Mouse (Mus musculus) forebrain, embryonic 13.5 days (tissue): ENCODE measurements around the gene Cd248. TPM values are rescaled to one million over a fixed set of nuclear protein-coding genes. Genes with fewer than 3 reads are reported as not detected.

Experiments used
- ATAC-seq: fragments of 200-750 bp; cut with Nextera tagmentation; 2 replicates; pipeline ENCODE4 v1.8.0; 2017
- H3K27ac ChIP-seq: fragments of 300-500 bp; sonication (generic); 2 replicates; pipeline ENCODE4 v1.5.1; 2015; ENCODE audit warnings: inconsistent platforms, mild to moderate bottlenecking, moderate library complexity
- H3K27me3 ChIP-seq: fragments of 300-500 bp; sonication (generic); 2 replicates; pipeline ENCODE4 v1.6.1; 2015; ENCODE audit warnings: mild to moderate bottlenecking, inconsistent platforms
- H3K36me3 ChIP-seq: fragments of 300-500 bp; sonication (generic); 2 replicates; pipeline ENCODE4 v1.6.1; 2015; ENCODE audit warnings: mild to moderate bottlenecking, inconsistent platforms; ENCODE audit not compliant: poor library complexity, severe bottlenecking
- H3K4me1 ChIP-seq: fragments of 300-500 bp; sonication (generic); 2 replicates; pipeline ENCODE4 v1.6.1; 2015; ENCODE audit warnings: inconsistent platforms
- H3K4me2 ChIP-seq: fragments of 300-500 bp; sonication (generic); 2 replicates; pipeline ENCODE4 v1.6.1; 2015; ENCODE audit warnings: inconsistent platforms, mild to moderate bottlenecking, moderate library complexity
- H3K4me3 ChIP-seq: fragments of 300-500 bp; sonication (generic); 2 replicates; pipeline ENCODE4 v1.5.1; 2015; ENCODE audit warnings: mild to moderate bottlenecking, inconsistent platforms
- H3K9ac ChIP-seq: fragments of 300-500 bp; sonication (generic); 2 replicates; pipeline ENCODE4 v1.6.1; 2015; ENCODE audit warnings: mild to moderate bottlenecking, inconsistent platforms
- H3K9me3 ChIP-seq: fragments of 300-500 bp; sonication (generic); replicated peaks from 2 replicates; pipeline ENCODE4 v1.6.1; 2016; ENCODE audit warnings: inconsistent platforms
- WGBS: fragments of 180-500 bp; shearing (Covaris S2); methylation state at CpG from one replicate; pipeline ENCODE4 v1.1.7; 2015; 5-methylcytosine and 5-hydroxymethylcytosine counted together
- polyA plus RNA-seq: library from polyadenylated mRNA; unstranded; fragments of >200 nt; fragmentation: Nextera tagmentation; extraction: Ambion mirVana; gene quantifications from 2 replicates; pipeline ENCODE4 v1.2.1, GENCODE M21; 2015

The Cd248 gene
- polyA plus RNA-seq, 1 experiment from 2014 or later = 7.0 TPM

- peak within 1 kb of the TSS; percentile 86 for H3K27ac ChIP-seq
- H3K4me2 ChIP-seq = peak within 1 kb of the TSS; percentile 71
- peak within 1 kb of the TSS; percentile 61 for H3K4me3 ChIP-seq
- H3K9me3 ChIP-seq = no peaks in the 10 kb centered on the region
- no peaks in the 10 kb centered on the region for H3K27me3 ChIP-seq
- ATAC-seq = peak; percentile 68
- 4% methylated on average over 44 of the region's 48 CpGs for WGBS
- peaks cover 49% of the 10 kb centered on the region for H3K36me3 ChIP-seq
- peaks cover 58% of the 10 kb centered on the region for H3K4me1 ChIP-seq
- peak within 1 kb of the TSS; percentile 83 for H3K9ac ChIP-seq
Observed at GRCm38 (mm10) chr19:5098363-5099143, 30.7 kb downstream of the Cd248 start, which contains the start of gene Cnih2. TSS of gene Cnih2 (minus strand) at chr19:5098521.

- Histone ChIP-seq H3K9ac (peak overlapping the region; percentile 93), H3K27ac (peak overlapping the region; percentile 91), H3K36me3 (peaks cover 73% of the 10 kb centered on the region), H3K4me3 (peak overlapping the region; percentile 77), H3K9me3 (no peaks in the 10 kb centered on the region), H3K4me1 (peaks cover 21% of the 10 kb centered on the region), H3K27me3 (no peaks in the 10 kb centered on the region), H3K4me2 (peak overlapping the region; percentile 87)
- no peak for ATAC-seq
- WGBS = 21% methylated on average over 9 of the region's 9 CpGs
Observed at GRCm38 (mm10) chr19:5106074-5106473, 38.2 kb downstream of the Cd248 start.

DNA sequence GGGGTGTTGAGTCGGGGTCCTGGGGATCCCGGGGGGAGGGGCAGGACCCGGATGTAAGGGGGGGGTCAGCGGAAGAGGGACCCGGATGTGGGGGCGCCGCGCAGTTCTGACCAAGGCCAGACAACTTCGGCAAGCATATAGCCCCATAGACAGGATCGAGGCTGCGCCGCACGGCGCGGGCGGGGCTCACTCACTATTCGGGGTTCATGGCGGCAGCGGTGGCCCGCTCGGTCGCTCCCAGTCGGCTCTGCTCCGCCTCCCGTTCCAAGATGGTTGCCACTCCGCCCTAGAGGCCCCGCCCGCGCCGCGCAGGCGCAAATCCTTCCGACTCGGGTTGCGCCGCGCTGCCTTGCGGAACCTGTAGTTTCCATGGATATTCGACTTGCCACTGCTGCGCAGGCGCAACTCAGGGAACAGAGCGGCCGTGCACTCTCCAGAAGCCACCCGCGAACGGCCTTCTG is 38.9 kb downstream of the Cd248 start, which contains the start of gene Rab1b:
Gene Rab1b (minus strand): TSS at position 342 of the 461 bp plus-strand sequence.
- peaks cover 73% of the 10 kb centered on the region for H3K36me3 ChIP-seq

DNA sequence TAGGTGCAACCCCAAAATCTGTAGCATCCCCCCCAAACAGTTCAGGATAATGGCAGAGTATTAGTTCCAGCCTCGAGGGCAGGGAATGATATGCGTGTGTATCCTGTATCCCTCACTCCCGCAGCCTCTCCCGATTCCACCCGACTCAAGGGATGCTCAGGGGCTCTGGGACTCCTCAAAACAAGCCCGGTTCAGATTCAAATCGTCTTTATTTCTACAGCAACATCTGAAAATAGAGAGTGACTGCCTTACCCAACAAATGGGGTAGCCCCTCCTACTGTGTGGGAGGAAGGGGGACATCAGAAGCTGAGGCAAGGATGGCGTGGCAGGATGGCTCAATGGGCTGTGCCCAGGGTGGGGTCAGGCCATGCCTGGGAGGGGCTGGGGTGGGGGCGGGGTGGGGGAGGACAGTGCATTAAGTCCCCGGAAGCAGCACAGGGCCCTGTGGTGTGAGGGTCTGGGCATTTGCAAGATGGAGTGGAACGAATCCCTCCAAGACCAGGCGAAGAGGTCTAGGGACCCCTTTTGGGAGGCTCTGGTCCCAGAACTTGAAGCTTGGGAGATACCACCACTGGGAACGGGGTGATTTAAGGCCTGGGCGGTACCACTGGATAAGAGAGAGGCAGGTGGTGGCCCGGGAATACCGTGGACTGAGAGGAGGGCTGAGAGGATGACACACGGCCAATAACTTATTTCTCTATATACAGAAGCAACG is 39.8 kb downstream of the Cd248 start:
- Histone ChIP-seq H3K4me1 (peaks cover 21% of the 10 kb centered on the region), H3K4me2 (peak overlapping the region; percentile 87; the same call in 1 of the 2 replicates), H3K4me3 (no peak overlapping the region), H3K36me3 (peaks cover 73% of the 10 kb centered on the region), H3K27ac (no peak overlapping the region), H3K9me3 (no peaks in the 10 kb centered on the region), H3K9ac (peak overlapping the region; percentile 12; the same call in 1 of the 2 replicates), H3K27me3 (no peaks in the 10 kb centered on the region)
- 78% methylated on average over 18 of the region's 18 CpGs for WGBS
- peak; percentile 5; the same call in 1 of the 2 replicates for ATAC-seq

More for the DNA sequence above, 38.9 kb downstream of the Cd248 start, which contains the start of gene Rab1b:
- peak; percentile 97 for ATAC-seq
- Histone ChIP-seq H3K27ac (peak within 1 kb of the TSS; percentile 91), H3K4me1 (peaks cover 21% of the 10 kb centered on the region), H3K4me2 (peak within 1 kb of the TSS; percentile 87), H3K27me3 (no peaks in the 10 kb centered on the region), H3K4me3 (peak within 1 kb of the TSS; percentile 77), H3K9me3 (no peaks in the 10 kb centered on the region), H3K9ac (peak within 1 kb of the TSS; percentile 93)
- 0% methylated on average over 31 of the region's 46 CpGs for WGBS

- peaks cover 72% of the 10 kb centered on the region for H3K36me3 ChIP-seq
- no peaks in the 10 kb centered on the region for H3K27me3 ChIP-seq
- WGBS = 32% methylated on average over 5 of the region's 5 CpGs
- no peaks in the 10 kb centered on the region for H3K9me3 ChIP-seq
- peaks cover 21% of the 10 kb centered on the region for H3K4me1 ChIP-seq
- no peak overlapping the region for H3K4me2 ChIP-seq
- H3K9ac ChIP-seq = no peak overlapping the region
- no peak overlapping the region for H3K27ac ChIP-seq
- no peak for ATAC-seq
- H3K4me3 ChIP-seq = no peak overlapping the region
Observed at GRCm38 (mm10) chr19:5108271-5108575, 40.3 kb downstream of the Cd248 start.

DNA sequence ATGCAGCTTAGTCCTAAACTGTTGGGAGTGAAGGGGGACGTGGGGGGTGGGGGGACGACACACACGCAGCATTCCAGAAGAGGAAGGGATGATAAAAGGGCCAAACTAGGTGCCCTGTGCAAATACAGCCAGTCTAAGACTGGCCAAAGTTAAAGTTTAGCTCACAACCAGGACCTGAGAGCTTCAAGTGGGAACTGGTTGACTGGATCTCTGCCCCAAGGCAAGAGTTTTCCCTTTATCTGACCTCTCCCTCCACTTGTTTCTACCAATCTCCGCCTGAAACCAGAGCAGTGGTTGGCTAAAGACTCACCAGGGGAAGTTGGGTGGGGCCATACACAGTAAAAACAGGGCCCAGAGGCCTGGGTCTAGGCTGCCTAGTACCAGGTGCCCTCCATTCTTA is 40.8 kb downstream of the Cd248 start:
- no peak overlapping the region for H3K9ac ChIP-seq
- peaks cover 21% of the 10 kb centered on the region for H3K4me1 ChIP-seq
- H3K4me2 ChIP-seq = no peak overlapping the region
- H3K9me3 ChIP-seq = no peaks in the 10 kb centered on the region
- H3K27ac ChIP-seq = no peak overlapping the region
- no peak for ATAC-seq
- H3K4me3 ChIP-seq = no peak overlapping the region
- 59% methylated on average over 4 of the region's 4 CpGs for WGBS
- no peaks in the 10 kb centered on the region for H3K27me3 ChIP-seq
- peaks cover 72% of the 10 kb centered on the region for H3K36me3 ChIP-seq

DNA sequence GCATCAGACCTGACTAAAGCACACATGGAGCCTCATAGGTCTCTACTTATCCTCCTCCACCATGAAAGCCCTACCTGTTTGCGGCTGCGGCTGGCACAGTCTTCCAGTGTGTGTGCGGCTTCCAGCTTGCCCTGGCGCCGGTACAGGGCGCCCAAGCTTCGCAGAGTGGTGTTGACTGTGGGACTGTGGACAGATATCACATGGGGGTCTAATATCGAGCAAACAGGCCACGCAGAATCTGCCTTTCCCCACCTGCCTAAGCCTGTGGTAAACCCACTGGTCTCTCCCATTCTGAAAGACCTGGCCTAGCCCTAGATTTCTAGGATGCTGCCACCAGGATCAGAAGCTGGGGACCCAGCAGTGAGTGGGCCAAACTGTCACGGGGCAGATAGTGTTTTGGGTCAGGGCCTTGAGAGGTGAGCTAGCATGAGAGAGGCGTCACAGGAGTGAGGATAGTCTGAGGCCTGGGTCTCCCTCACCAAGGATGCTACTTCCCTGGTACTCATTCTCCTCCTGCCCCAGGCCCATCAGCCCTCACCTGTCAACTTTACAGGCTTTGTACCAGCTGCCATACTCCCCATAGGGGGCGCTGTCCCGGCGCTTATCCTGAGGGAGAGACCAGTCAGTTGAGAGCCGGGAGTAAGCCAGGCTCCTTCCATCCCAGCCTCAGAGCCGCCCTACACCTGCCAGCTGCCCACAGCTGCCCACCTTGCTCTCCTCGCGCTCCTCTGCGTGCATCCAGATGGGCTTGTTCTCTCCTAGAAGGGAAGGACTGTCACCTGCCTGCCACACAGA is 42.0 kb downstream of the Cd248 start:
- Histone ChIP-seq H3K9me3 (no peaks in the 10 kb centered on the region), H3K4me2 (no peak overlapping the region), H3K4me1 (peaks cover 23% of the 10 kb centered on the region), H3K9ac (0 out of 2 replicates have a peak overlapping the region, but pooled peaks have one; percentile 26), H3K27ac (no peak overlapping the region), H3K27me3 (no peaks in the 10 kb centered on the region), H3K36me3 (peaks cover 69% of the 10 kb centered on the region), H3K4me3 (no peak overlapping the region)
- no peak for ATAC-seq
- WGBS = 72% methylated on average over 19 of the region's 19 CpGs

DNA sequence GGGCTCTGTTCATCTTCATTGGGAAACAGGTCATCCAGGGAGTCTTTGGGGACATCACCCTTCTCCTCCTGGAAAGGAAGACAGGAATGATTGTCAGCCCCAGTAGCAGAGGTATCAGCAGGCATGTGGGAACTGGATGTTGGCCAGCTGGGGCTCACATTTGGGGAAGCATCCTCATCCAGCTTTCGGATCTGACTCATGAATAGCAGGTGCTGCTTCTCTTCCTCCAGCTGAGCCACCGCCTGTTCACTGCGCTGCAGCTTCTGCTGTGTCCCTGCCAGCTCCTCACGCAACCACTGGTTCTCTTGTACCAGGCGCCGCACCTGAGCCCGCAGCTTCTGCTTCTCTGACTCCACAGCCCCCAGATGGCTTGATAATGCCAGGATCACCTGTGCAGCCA is 45.9 kb downstream of the Cd248 start:
- Histone ChIP-seq H3K36me3 (peaks cover 63% of the 10 kb centered on the region), H3K9ac (peak overlapping the region; percentile 23; the same call in 1 of the 2 replicates), H3K9me3 (no peaks in the 10 kb centered on the region), H3K27ac (no peak overlapping the region), H3K27me3 (no peaks in the 10 kb centered on the region), H3K4me2 (no peak overlapping the region), H3K4me1 (peaks cover 20% of the 10 kb centered on the region), H3K4me3 (no peak overlapping the region)
- 89% methylated on average over 7 of the region's 7 CpGs for WGBS
- ATAC-seq = no peak

GRCm38 (mm10) chr19:5117494-5118383 is 49.9 kb downstream of the Cd248 start:
- peak; percentile 94 for ATAC-seq
- Histone ChIP-seq H3K27ac (peak overlapping the region; percentile 90), H3K9ac (peak overlapping the region; percentile 92), H3K36me3 (peaks cover 23% of the 10 kb centered on the region), H3K4me1 (peaks cover 25% of the 10 kb centered on the region), H3K4me3 (peak overlapping the region; percentile 88), H3K27me3 (no peaks in the 10 kb centered on the region), H3K4me2 (peak overlapping the region; percentile 83), H3K9me3 (no peaks in the 10 kb centered on the region)
- under 1% methylated on average over 75 of the region's 83 CpGs for WGBS

DNA sequence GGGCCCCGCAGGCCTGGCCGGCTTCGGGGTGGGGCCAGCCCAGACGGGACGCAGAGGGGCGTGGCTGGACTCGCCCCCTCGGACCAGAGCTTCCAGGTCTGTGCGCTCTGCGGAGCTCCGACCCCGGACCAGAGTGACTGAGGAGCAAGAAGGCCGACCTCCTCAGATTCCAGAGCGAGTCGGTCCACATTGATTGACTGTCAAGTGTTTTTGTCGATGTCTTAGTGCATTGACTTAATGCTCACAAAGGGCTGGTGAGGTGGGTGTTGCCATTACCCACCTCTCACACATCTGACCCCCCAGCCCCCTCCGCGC is 50.5 kb downstream of the Cd248 start, which contains the start of gene Klc2:
Gene Klc2 (minus strand): TSS at position 177 of the 315 bp plus-strand sequence.
- no peaks in the 10 kb centered on the region for H3K9me3 ChIP-seq
- peaks cover 19% of the 10 kb centered on the region for H3K36me3 ChIP-seq
- H3K27ac ChIP-seq = peak within 1 kb of the TSS; percentile 90
- WGBS = under 1% methylated on average over 18 of the region's 18 CpGs
- peak within 1 kb of the TSS; percentile 92 for H3K9ac ChIP-seq
- H3K4me1 ChIP-seq = peaks cover 25% of the 10 kb centered on the region
- no peaks in the 10 kb centered on the region for H3K27me3 ChIP-seq
- H3K4me2 ChIP-seq = peak within 1 kb of the TSS; percentile 83
- ATAC-seq = peak; percentile 15; the same call in 1 of the 2 replicates
- peak within 1 kb of the TSS; percentile 88 for H3K4me3 ChIP-seq
